Mouse (Mus musculus): ENCODE results near the gene Gm2012.
"Not testable (repeated sequence)": the region's sequence is repeated elsewhere in the genome, so short reads cannot be mapped to it uniquely, and the experiment has no call there.

Gene Gm2012

GRCm38 (mm10) chrX:26231255-26231654 is at the start of gene Gm2012:
TSS of gene Gm2012 (minus strand) at chrX:26231355.
- DNase-seq: not testable (repeated sequence)

- DNase-seq: not testable (repeated sequence)
Measured at GRCm38 (mm10) chrX:26159146-26159545, 72.0 kb downstream of the Gm2012 start.

Measured in thymus, postnatal 14 days (tissue).